Mouse (Mus musculus): ENCODE results near the gene Map6.
"Not testable (repeated sequence)": the region's sequence is repeated elsewhere in the genome, so short reads cannot be mapped to it uniquely, and the experiment has no call there.

Map6 gene

GRCm38 (mm10) chr7:99355731-99356131, 88.5 kb downstream of the Map6 start:
- DNase-seq (ENCODE audit: low spot score in 2 of 2), result peak in 1 of 2 experiments; percentile 79

- DNase-seq (ENCODE audit: low spot score in 2 of 2), result no peak
Measured at GRCm38 (mm10) chr7:99356244-99356930, 89.1 kb downstream of the Map6 start.

GRCm38 (mm10) chr7:99357201-99357600, 90.0 kb downstream of the Map6 start:
- no peak for DNase-seq (ENCODE audit: low spot score in 2 of 2)

GRCm38 (mm10) chr7:99358371-99358770, 91.1 kb downstream of the Map6 start:
- no peak for DNase-seq (ENCODE audit: low spot score in 2 of 2)

GRCm38 (mm10) chr7:99360021-99360802, 93.0 kb downstream of the Map6 start:
- peak; percentile 77 to 79 for DNase-seq (ENCODE audit: low spot score in 2 of 2)

- no peak for DNase-seq (ENCODE audit: low spot score in 2 of 2)
Measured at GRCm38 (mm10) chr7:99360803-99361414, 93.7 kb downstream of the Map6 start.

GRCm38 (mm10) chr7:99362137-99362536, 94.9 kb downstream of the Map6 start:
- no peak for DNase-seq (ENCODE audit: low spot score in 2 of 2)

- peak in 1 of 2 experiments; percentile 85 for DNase-seq (ENCODE audit: low spot score in 2 of 2)
Measured at GRCm38 (mm10) chr7:99365069-99365468, 97.8 kb downstream of the Map6 start.

- no peak for DNase-seq (ENCODE audit: low spot score in 2 of 2)
Measured at GRCm38 (mm10) chr7:99366716-99367115, 99.5 kb downstream of the Map6 start.

GRCm38 (mm10) chr7:99374325-99374724, 107.1 kb downstream of the Map6 start:
- not testable (repeated sequence) for DNase-seq (ENCODE audit: low spot score in 2 of 2)

GRCm38 (mm10) chr7:99375455-99375854, 108.2 kb downstream of the Map6 start:
- peak in 1 of 2 experiments; percentile 86 for DNase-seq (ENCODE audit: low spot score in 2 of 2)

- DNase-seq (ENCODE audit: low spot score in 2 of 2), result no peak
Measured at GRCm38 (mm10) chr7:99378870-99379269, 111.6 kb downstream of the Map6 start.

- peak in 1 of 2 experiments; percentile 55 for DNase-seq (ENCODE audit: low spot score in 2 of 2)
Measured at GRCm38 (mm10) chr7:99380491-99381213, 113.4 kb downstream of the Map6 start.

GRCm38 (mm10) chr7:99381214-99382087, 114.2 kb downstream of the Map6 start, which contains the start of gene Gdpd5:
Gdpd5 (plus strand) TSS chr7:99381414.
- peak; percentile 94 to 98 for DNase-seq (ENCODE audit: low spot score in 2 of 2)

GRCm38 (mm10) chr7:99382088-99383000, 115.1 kb downstream of the Map6 start:
- no peak for DNase-seq (ENCODE audit: low spot score in 2 of 2)

- no peak for DNase-seq (ENCODE audit: low spot score in 2 of 2)
Measured at GRCm38 (mm10) chr7:99383246-99383645, 116.0 kb downstream of the Map6 start.

- no peak for DNase-seq (ENCODE audit: low spot score in 2 of 2)
Measured at GRCm38 (mm10) chr7:99384101-99384611, 116.9 kb downstream of the Map6 start.

- no peak for DNase-seq (ENCODE audit: low spot score in 2 of 2)
Measured at GRCm38 (mm10) chr7:99386030-99386429, 118.8 kb downstream of the Map6 start.

Measured in left cerebral cortex, adult 9 months (tissue).